Mouse (Mus musculus): ENCODE data around the gene Phldb1.

DNA sequence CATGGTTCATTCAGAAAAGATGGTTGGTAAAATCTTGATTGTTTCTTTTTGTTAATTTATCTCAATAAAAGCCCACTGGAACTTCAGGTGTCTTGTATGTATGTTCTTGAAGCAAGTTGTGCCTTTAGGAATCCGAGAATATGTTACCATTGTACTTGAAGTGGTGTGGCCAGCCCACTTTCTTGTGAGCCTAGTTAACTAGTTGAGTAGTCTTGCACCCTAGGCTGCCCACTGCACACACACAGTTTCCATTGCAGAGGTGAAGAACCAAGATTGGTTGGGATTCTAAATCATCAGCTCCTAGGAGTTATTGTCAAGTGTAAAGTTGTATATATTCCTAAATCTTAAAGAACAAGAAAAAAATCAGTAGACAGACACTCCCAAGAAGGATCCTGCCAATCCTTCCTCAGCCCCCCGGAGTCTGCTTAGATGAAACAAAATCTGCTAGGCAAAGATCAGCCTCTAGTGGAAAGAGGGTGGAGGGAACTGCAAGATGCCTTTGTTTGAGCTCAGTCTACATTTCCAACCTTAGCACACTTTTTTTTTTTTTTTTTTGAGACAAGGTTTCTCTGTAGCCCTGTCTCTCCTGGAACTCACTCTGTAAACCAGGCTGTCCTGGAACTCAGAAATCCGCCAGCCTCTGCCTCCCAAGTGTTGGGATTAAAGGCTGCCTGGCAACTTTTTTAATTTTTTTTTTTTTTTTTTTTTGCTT lies 94.2 kb downstream of the Phldb1 start:
- TF ChIP-seq CTCF (IDR thresholded peaks at IDR 0.05; ENCODE audit: extremely low read depth, insufficient read depth, low read length) (no peak), POLR2A (IDR thresholded peaks at IDR 0.05; ENCODE audit: extremely low read depth, insufficient read depth, low read length) (no peak)
